Mouse (Mus musculus) liver, embryonic 11.5 days (tissue): Measurements from ENCODE around the gene Spred2. TPM values are rescaled to one million over a fixed set of nuclear protein-coding genes. Genes with fewer than 3 reads are reported as not detected.

ENCODE experiments used
- ATAC-seq: fragments of 200-750 bp; cut with Nextera tagmentation; replicated peaks from 2 replicates; pipeline ENCODE4 v1.8.0; 2017; ENCODE audit warnings: moderate number of reproducible peaks, mild to moderate bottlenecking, moderate TSS enrichment, moderate library complexity; ENCODE audit not compliant: low FRiP score
- DNase-seq: peaks from one replicate; pipeline ENCODE4 v3.0.0-alpha.2; 2017; ENCODE audit warnings: low spot score
- H3K27ac ChIP-seq: fragments of 300-500 bp; sonication (generic); 2 replicates; pipeline ENCODE4 v1.5.1; 2014; ENCODE audit warnings: mild to moderate bottlenecking, low read depth, low read length, control low read depth
- H3K27me3 ChIP-seq: fragments of 300-500 bp; sonication (generic); replicated peaks from 2 replicates; pipeline ENCODE4 v1.6.1; 2014; ENCODE audit warnings: low read length, mixed read lengths; ENCODE audit not compliant: control insufficient read depth, insufficient read depth
- H3K36me3 ChIP-seq: fragments of 300-500 bp; sonication (generic); 2 replicates; pipeline ENCODE4 v1.6.1; 2014; ENCODE audit warnings: mild to moderate bottlenecking, low read length, moderate library complexity, mixed read lengths; ENCODE audit not compliant: control insufficient read depth, insufficient read depth
- H3K4me1 ChIP-seq: fragments of 300-500 bp; sonication (generic); replicated peaks from 2 replicates; pipeline ENCODE4 v1.6.1; 2014; ENCODE audit warnings: low read length, mixed read lengths; ENCODE audit not compliant: control insufficient read depth, insufficient read depth
- H3K4me2 ChIP-seq: fragments of 300-500 bp; sonication (generic); 2 replicates; pipeline ENCODE4 v1.6.1; 2014; ENCODE audit warnings: mild to moderate bottlenecking, control low read depth, moderate library complexity
- H3K4me3 ChIP-seq: fragments of 300-500 bp; sonication (generic); 2 replicates; pipeline ENCODE4 v1.5.1; 2014; ENCODE audit warnings: low read depth, low read length, control low read depth
- H3K9ac ChIP-seq: fragments of 300-500 bp; sonication (generic); 2 replicates; pipeline ENCODE4 v1.6.1; 2014; ENCODE audit warnings: low read depth, low read length, control low read depth
- H3K9me3 ChIP-seq: fragments of 300-500 bp; sonication (generic); 2 replicates; pipeline ENCODE4 v1.6.1; 2016; ENCODE audit warnings: low read length, inconsistent platforms, mixed read lengths; ENCODE audit not compliant: control insufficient read depth
- WGBS: fragments of 180-500 bp; shearing (Covaris S2); extraction: QIAGEN DNeasy Blood & Tissue Kit; methylation state at CpG from one replicate; pipeline ENCODE4 v1.1.7; 2014; 5-methylcytosine and 5-hydroxymethylcytosine counted together
- polyA plus RNA-seq: library from polyadenylated mRNA; unstranded; fragments of >200 nt; fragmentation: Nextera tagmentation; extraction: Ambion mirVana; gene quantifications from 2 replicates; pipeline ENCODE4 v1.2.1, GENCODE M21; 2014

The Spred2 gene
- polyA plus RNA-seq, 1 experiment from 2014 or later: 5.0 TPM

- no peak overlapping the region for H3K4me3 ChIP-seq
- H3K27me3 ChIP-seq: no peaks in the 10 kb centered on the region
- ATAC-seq (no peak), DNase-seq (no peak)
- peak overlapping the region; percentile 58 for H3K27ac ChIP-seq
- peak overlapping the region; percentile 17; the same call in 1 of the 2 replicates for H3K4me2 ChIP-seq
- no peak overlapping the region for H3K9ac ChIP-seq
- peaks cover 63% of the 10 kb centered on the region for H3K4me1 ChIP-seq
- no peaks in the 10 kb centered on the region for H3K36me3 ChIP-seq
- WGBS: 42% methylated on average over 13 of the region's 15 CpGs
- no peaks in the 10 kb centered on the region for H3K9me3 ChIP-seq
These were observed 68.4 kb downstream of the Spred2 start for GRCm38 (mm10) chr11:19992341-19993281.

GRCm38 (mm10) chr11:19993753-19994152 lies 69.6 kb downstream of the Spred2 start:
- no peaks in the 10 kb centered on the region for H3K9me3 ChIP-seq
- no peak overlapping the region for H3K9ac ChIP-seq
- DNase-seq (no peak), ATAC-seq (peak; percentile 84)
- no peaks in the 10 kb centered on the region for H3K27me3 ChIP-seq
- peaks cover 57% of the 10 kb centered on the region for H3K4me1 ChIP-seq
- peak overlapping the region; percentile 44 for H3K27ac ChIP-seq
- 0 out of 2 replicates have a peak overlapping the region, but pooled peaks have one; percentile 13 for H3K4me2 ChIP-seq
- WGBS: 6% methylated on average over 1 of the region's 1 CpGs
- H3K36me3 ChIP-seq: no peaks in the 10 kb centered on the region
- H3K4me3 ChIP-seq: no peak overlapping the region

- WGBS: 68% methylated on average over 7 of the region's 7 CpGs
- H3K36me3 ChIP-seq: no peaks in the 10 kb centered on the region
- 0 out of 2 replicates have a peak overlapping the region, but pooled peaks have one; percentile 44 for H3K27ac ChIP-seq
- H3K4me3 ChIP-seq: no peak overlapping the region
- ATAC-seq (peak; percentile 54), DNase-seq (no peak)
- H3K27me3 ChIP-seq: no peaks in the 10 kb centered on the region
- H3K9ac ChIP-seq: no peak overlapping the region
- no peaks in the 10 kb centered on the region for H3K9me3 ChIP-seq
- H3K4me1 ChIP-seq: peaks cover 52% of the 10 kb centered on the region
- no peak overlapping the region for H3K4me2 ChIP-seq
These were observed 70.2 kb downstream of the Spred2 start for GRCm38 (mm10) chr11:19994262-19994790.

GRCm38 (mm10) chr11:19997940-19998339 lies 73.8 kb downstream of the Spred2 start:
- WGBS: 40% methylated on average over 18 of the region's 18 CpGs
- no peak overlapping the region for H3K9ac ChIP-seq
- no peak overlapping the region for H3K27ac ChIP-seq
- ATAC-seq: no peak
- no peak overlapping the region for H3K4me3 ChIP-seq
- H3K4me2 ChIP-seq: peak overlapping the region; percentile 24; the same call in 1 of the 2 replicates
- no peaks in the 10 kb centered on the region for H3K27me3 ChIP-seq
- H3K36me3 ChIP-seq: no peaks in the 10 kb centered on the region
- no peak for DNase-seq
- H3K4me1 ChIP-seq: peaks cover 26% of the 10 kb centered on the region
- no peaks in the 10 kb centered on the region for H3K9me3 ChIP-seq

GRCm38 (mm10) chr11:20002883-20003282 lies 78.7 kb downstream of the Spred2 start:
- Histone ChIP-seq H3K36me3 (0 out of 2 replicates have a peak, but pooled peaks cover 2% of the 10 kb centered on the region), H3K9ac (no peak overlapping the region), H3K9me3 (no peaks in the 10 kb centered on the region), H3K27me3 (no peaks in the 10 kb centered on the region), H3K4me2 (no peak overlapping the region), H3K27ac (no peak overlapping the region), H3K4me3 (no peak overlapping the region), H3K4me1 (peaks cover 1% of the 10 kb centered on the region; the same call in 1 of the 2 replicates)
- ATAC-seq (0 out of 2 replicates have a peak, but pooled peaks have one; percentile 12), DNase-seq (no peak)
- WGBS: 83% methylated on average over 4 of the region's 4 CpGs

GRCm38 (mm10) chr11:20007701-20008100 lies 83.5 kb downstream of the Spred2 start:
- H3K9ac ChIP-seq: no peak overlapping the region
- ATAC-seq: no peak
- peaks cover 14% of the 10 kb centered on the region; the same call in 1 of the 2 replicates for H3K36me3 ChIP-seq
- H3K4me2 ChIP-seq: no peak overlapping the region
- no peak overlapping the region for H3K27ac ChIP-seq
- no peaks in the 10 kb centered on the region; the same call in 1 of the 2 replicates for H3K4me1 ChIP-seq
- no peak overlapping the region for H3K4me3 ChIP-seq
- H3K9me3 ChIP-seq: no peaks in the 10 kb centered on the region
- H3K27me3 ChIP-seq: no peaks in the 10 kb centered on the region
- WGBS: 44% methylated on average over 6 of the region's 6 CpGs
- DNase-seq: no peak

- no peaks in the 10 kb centered on the region; the same call in 1 of the 2 replicates for H3K4me1 ChIP-seq
- DNase-seq: no peak
- no peak overlapping the region for H3K4me2 ChIP-seq
- H3K4me3 ChIP-seq: no peak overlapping the region
- no peak overlapping the region for H3K9ac ChIP-seq
- H3K27me3 ChIP-seq: no peaks in the 10 kb centered on the region
- H3K9me3 ChIP-seq: no peaks in the 10 kb centered on the region
- WGBS: 65% methylated on average over 16 of the region's 16 CpGs
- ATAC-seq: no peak
- H3K27ac ChIP-seq: no peak overlapping the region
- peaks cover 22% of the 10 kb centered on the region for H3K36me3 ChIP-seq
These were observed 87.2 kb downstream of the Spred2 start for GRCm38 (mm10) chr11:20011210-20011978.

GRCm38 (mm10) chr11:20013366-20013765 lies 89.2 kb downstream of the Spred2 start:
- WGBS: 91% methylated on average over 3 of the region's 3 CpGs
- no peak overlapping the region for H3K9ac ChIP-seq
- H3K4me3 ChIP-seq: no peak overlapping the region
- ATAC-seq (no peak), DNase-seq (no peak)
- H3K36me3 ChIP-seq: peaks cover 28% of the 10 kb centered on the region
- H3K27me3 ChIP-seq: no peaks in the 10 kb centered on the region
- no peak overlapping the region for H3K4me2 ChIP-seq
- no peaks in the 10 kb centered on the region; the same call in 1 of the 2 replicates for H3K4me1 ChIP-seq
- no peak overlapping the region for H3K27ac ChIP-seq
- H3K9me3 ChIP-seq: no peaks in the 10 kb centered on the region
